Mouse (Mus musculus) thymus, adult 18-20 months (tissue): ENCODE measurements at regions not wholly inside any gene's neighbourhood (a gene's known extent, or its start where the extent isn't known, plus 50 kb on each side); places are given as distances from the start of the nearest gene placed in this dataset.

ENCODE experiments used
- DNase-seq, 2 experiments: peaks; one replicate each; pipeline ENCODE4 v3.0.0; 2022; ENCODE audit warnings: mixed read lengths in 2 of 2

DNA sequence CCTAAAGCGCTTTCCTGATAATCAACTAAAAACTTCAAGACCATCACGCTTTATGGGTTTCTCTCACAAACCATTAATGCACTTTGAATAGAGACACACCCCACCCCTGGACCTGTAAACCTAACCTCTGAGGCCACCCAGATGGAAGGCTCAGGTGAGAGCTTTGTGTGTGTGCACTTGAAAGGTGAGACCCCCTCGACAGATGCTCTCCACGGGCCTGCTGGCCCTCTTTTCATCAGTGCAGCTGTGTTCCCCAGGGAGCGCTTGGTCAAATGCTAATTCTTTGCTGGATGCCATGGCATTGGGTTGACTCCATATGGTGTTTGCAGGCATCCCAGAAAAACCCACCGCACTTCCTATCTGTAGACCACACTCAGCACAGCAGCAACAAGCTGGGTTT lies 792.8 kb upstream of the Car8 start:
- no peak for DNase-seq

DNA sequence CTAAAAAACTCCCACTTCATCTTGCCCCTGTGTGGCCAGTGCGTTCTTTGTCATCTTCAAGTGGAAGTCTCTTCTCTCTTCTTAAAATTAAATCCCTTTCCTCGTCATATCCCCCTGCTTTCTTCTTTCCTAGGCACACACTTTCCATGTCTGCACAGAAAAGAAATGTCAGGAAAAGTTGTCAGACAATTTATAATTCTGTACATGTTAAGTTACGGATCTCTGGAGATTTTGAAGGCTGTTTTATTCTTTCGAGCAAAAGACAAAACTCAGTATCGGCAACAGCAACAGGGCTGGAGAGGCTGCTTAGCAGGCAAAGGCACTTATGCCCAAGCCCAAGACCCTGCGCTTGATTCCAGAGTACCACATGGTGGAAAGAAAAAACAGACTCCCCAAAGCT lies 790.1 kb upstream of the Car8 start:
- no peak for DNase-seq

DNA sequence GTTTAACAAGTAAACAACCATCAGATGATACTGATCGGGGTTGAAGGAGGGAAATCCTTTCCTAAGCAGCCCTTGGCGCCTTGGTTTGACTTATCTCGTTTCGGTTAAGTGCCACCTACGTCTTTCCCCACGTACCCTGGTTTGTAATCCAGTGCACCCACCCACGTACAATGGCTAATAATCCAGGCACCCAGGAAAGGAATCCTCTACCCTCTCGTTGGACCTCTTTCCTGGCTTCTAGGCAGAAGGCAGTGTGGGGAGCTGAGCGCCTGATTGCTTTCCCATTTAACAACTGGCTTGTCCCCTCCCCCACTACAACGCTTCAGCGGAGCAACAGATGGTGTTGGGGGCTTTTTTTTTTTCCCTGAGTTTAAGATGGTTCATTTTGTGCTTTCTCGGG lies 789.6 kb upstream of the Car8 start:
- no peak for DNase-seq

DNA sequence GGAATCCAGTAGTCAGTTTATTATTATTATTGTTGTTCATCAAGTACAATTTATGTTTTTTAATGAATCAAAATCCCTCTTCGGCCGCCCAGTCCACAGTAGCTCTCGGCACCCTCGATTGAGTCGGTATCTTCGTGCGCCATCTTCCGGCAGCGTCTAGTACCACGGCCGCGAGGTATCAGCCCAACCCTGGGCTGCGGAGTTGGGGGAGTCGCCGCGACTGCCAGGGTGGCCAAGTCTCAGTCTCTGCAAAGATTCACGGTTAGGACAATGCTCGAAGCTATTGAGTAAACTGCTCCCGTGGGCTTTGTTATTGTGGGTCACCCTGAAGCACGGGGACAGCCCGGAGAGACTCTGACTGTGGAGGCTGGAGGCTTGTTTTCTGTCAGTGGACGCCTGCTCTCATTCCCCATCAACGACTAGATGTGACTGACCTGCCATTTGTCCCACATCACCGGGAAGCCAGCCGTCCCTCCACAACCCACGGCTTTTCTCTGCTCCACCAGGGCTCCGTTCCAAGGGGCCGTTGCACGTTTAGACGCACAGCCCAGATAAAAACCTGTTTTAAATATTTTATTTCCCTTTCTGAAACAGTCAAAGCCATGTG lies 789.1 kb upstream of the Car8 start:
- peak; percentile 50 to 57 for DNase-seq

DNA sequence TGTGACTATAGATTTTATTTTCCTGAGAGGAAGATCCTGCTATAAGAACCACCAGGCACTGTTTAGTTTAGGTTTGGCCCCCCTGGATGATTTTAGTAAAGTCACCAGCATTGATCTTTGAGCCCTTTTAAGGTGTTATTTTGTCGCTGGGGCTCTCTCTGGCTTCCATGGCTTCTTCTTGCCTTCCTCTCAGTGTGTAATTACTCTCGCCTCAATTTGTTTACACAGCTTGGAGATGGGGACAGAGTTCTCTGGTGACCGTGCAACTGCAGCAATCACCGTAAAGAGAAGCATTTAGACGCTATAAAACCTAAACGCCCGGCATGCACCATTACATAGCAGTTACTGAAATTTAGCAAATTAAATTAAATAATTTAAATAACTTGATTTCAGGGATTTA lies 788.5 kb upstream of the Car8 start:
- DNase-seq: no peak

DNA sequence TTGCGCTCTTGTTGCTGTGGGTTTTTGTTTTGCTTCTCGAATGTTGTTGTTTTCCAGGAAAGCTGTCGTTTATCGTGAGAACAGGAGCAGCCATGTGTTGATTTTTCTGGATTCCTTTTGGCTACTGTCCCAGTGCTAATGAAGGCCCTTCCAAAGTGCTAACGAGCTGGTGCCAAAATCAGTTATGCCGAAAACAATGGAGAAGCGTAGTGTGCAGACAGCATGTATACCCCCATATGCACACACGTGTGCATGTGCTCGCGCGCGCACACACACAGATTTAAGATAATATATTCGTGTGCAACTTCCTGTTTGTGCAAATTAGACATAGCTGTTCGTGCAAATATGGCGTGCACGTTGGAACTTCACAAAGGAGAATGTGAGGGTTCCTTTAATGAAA lies 788.0 kb upstream of the Car8 start:
- no peak for DNase-seq

DNA sequence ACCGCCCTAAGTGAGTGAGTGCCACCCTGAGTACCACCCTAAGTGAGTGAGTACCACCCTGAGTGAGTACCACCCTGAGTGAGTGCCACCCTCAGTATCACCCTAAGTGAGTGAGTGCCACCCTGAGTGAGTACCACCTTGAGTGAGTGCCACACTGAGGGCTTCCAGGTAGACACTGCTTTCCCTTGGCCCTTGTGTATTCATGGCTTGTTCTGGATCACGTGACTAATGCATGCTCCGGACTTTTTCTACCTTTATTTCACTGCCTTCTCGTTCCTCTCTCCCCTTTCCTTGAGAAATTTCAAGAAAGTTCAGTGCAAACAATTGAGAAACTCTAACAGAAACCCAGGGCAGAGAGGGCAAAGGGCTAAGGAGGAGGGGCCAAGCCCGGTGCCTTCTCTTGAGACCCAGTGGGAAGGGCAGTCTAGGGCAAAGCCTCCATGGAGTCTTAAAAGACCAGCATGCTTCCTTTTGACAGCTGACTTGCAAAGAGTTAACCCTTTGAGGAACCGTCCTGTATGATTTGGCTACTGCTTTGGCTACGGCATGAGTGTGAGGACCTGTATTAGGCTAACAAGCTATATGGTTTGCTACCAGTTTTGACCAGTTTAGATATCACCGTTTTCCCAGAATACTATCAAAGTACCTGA lies 787.1 kb upstream of the Car8 start:
- no peak for DNase-seq

DNA sequence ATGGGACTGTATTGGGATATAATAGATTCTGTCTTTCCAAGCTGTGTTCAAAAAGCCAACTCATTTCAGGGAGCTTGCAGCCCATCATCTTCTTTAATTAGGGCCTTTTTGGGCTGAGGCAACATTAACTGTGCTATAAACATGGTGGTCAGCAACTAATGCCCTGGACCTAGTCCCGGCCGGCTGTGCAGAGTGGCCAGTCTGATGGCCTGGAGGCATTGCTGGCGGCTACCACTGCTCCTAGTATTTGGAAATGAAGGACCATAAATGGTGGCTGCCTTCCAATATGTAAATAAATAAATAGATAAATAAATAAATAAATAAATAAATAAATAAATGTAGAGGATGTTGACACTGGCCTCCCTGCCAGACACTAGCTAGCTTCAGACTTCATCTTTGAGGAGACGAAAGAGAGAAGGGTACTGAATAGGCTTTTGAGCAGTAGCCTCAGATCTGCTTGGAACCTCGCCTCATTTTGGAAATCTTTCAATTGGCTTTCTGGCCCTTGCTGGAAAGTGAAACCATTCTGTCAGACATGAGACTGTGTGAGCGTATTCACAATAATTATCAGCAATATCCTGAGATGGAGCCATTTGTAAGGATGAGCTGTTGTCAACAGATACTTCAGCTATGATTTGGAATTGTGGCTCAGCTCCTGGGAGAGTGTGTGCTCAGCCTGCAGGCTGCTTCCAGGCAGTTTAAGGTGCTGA lies 785.5 kb upstream of the Car8 start:
- no peak for DNase-seq

DNA sequence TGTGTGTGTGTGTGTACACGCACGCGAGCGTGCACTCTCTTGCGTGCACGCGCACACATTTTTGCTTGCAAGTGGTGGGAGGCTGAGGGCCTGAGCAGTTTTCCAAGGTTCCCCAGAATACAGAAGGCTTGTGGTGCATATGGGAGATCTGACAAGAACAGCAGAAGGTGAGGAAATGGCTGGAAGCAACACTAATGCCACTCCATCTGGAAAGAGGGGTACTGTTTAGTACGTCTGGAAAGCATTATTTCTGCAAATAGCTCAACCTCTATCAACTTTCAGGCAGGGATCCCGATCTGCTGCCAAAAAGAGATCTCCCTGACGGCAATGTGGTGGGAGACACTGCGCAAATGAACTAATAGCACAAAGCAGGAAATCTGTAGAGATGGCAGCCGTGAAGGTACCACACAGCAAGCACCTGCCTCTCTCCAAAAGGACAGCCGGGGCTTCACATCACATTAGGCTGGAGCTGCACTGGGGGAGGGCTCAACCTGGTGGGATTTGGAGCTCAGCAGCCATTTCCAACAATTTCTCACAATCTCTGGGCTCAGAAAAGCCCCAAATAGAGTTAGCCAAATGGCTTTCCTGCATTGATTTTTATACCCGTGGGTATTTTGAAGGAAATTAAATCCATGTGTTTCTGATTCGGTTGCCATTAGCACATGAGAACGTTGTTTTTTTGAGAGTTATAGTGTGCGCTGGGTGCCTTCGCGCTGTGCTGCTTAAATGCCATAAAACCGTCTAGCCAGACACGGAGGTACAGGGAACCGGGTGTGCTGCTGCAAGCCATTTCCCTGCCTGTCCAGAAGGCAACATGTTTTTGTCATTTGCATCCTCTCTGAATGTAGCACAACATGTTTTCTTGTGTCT lies 780.6 kb upstream of the Car8 start:
- DNase-seq: no peak

DNA sequence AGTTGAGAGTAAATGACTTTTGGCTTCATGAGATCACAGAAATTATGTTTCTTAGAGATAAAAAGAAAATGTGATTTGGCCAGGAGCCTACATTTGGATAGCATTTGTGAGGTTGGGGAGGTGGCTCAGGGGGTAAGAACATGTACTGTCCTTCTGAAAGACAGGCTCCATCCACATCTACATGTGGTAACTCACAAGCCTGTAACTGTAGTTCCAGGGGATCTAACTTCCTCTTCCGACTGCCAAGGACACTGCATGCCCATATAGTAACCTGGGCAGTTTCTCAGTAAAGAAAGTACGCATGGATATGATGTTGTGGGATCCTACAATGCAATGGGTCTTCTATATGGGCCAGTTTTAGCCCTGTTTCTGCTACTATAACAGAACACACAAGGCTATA lies 779.4 kb upstream of the Car8 start:
- no peak for DNase-seq

DNA sequence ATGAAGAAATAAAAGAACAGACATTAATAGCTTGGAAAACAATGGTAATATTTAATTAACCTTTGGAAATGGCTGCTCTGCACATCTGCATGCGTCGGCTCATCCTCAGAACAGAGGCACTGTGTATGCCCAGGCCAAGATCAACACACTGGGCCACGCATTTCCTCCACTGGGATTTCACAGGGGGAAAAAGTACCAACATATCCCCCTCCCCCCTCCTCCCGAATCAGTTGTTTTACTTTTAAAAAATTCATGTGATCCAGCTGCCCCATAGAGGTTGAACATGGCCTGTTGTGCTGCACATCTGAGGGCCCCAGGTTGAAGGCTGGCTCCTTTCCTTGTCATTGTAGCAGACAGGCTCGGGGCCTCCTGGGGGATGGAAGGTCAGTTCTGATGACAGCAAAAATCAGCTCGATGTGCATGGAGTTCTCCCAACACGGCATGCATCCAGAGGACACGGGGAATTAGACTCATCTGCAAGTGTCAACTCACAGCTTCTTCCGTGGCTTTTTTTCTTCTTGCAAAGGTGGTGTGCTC lies 777.7 kb upstream of the Car8 start:
- DNase-seq: no peak

DNA sequence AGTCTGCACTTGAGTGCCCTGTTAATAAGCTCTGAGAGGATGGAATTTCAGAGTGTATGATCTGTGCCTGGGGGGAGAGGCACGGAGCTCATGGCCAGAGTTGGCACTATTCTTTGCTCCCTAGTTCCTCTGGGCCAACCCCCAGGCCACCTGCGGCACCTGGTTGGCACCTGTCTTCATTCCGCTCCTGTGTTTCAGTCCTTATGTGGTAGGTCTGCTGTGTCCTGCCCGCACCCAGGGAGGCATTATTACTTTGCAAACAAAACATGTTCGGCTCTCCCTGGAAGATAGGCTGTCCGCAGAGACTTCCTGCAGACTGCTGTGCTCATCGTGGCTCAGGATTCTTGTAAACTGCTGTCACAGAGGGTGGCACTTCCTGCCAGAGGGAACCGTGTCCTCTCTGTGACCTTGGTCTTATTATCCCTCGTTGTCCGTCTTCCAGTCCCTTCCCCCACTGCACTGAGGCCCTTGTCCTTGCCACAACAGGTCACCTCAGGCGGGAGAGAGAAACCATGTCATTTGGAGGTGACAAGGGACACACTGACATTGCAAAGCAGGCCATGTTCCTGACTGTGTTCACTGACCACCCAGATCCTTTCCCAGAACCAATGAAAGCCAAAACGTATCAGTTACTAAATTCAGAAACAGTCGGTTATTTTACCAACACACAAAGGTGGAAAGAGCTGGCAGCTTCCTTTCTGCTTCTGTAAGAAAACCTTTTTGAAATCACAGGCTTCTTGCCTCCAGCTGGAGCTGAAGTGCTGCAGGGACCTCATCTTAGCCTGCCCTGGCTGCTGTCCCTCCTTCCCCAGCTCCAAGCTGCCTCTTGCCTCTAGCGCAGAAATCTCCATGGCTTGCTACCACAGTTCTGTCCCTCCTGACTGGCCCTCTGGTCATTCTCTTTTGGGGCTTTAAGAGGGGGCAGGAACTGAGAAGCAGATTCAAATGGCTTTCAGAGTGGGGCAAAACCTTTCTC lies 777.0 kb upstream of the Car8 start:
- DNase-seq: no peak

DNA sequence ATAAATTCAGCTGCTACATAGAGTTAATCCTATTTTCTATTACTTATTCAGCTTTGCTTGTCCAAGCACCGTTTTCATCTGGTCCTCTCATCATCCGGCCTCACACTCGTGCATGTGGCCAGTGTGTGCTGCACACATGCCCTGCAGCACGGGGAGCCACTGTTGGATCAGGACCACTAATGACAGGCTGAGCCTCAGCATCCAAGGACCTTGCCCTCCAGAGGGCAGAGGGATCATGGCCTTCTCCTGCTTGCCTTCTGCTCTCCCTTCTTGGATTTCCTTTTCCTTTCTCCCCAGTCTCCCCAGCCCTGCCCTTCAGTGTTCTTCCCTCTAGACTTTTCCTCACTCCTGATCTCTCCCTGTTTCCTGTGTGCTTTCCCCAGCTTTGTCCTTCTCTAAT lies 776.1 kb upstream of the Car8 start:
- DNase-seq: no peak

DNA sequence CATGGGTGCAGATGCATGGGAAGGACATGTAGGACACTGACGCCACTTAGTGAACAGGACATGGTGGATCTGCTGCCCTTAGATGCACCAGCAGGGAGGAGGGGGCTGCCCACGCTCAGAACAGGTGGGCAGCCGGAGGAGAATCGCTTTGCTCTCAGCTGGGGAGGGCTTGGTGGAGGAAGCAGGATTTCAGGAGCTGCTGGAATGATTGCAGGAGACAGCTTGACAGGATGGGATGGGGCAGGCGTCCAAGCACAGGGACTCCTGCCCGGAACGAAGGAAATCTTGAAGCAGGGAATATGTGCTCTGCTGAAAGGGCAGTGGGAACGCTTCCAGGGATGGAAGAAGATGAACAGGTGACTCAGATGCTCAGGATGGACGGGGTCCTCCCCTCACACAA lies 773.9 kb upstream of the Car8 start:
- no peak for DNase-seq

DNA sequence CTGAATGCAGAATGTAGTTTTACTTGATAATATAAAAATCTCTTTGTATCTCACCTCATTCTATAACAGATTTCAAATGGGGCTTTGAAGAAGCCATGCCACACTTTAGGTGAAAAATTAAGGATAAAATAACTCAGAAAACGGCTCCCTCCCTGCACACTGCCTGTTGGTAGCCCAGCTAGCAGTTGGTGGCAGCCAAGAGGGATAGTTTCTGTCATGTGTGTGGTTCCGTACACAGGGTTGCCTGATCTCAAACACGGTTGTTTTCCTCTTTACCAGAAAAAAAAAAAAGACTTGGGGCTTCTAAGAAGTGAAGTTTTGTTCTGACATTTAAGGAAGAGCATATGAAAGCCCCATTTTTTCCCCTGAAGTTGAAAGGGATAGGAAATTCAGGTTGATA lies 773.1 kb upstream of the Car8 start:
- no peak for DNase-seq

DNA sequence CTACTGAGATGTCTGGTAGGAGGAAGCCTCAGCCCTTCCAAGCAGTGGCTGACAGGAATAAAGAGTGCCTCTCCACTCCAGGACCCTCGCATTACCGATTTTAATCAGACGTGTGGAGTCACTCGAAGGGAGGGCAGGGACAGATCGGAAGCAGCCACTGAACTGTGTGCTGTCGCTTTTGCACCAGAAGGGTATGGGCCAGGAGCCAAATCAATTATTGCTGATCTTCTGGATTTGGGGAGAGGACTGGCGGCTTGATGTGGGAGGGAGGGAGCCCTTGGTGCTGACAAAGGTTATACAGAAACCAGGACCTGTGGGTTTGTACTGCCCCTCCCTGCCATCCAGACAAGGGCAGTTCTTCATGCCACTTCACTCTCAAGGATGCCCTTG lies 772.3 kb upstream of the Car8 start:
- DNase-seq: no peak

DNA sequence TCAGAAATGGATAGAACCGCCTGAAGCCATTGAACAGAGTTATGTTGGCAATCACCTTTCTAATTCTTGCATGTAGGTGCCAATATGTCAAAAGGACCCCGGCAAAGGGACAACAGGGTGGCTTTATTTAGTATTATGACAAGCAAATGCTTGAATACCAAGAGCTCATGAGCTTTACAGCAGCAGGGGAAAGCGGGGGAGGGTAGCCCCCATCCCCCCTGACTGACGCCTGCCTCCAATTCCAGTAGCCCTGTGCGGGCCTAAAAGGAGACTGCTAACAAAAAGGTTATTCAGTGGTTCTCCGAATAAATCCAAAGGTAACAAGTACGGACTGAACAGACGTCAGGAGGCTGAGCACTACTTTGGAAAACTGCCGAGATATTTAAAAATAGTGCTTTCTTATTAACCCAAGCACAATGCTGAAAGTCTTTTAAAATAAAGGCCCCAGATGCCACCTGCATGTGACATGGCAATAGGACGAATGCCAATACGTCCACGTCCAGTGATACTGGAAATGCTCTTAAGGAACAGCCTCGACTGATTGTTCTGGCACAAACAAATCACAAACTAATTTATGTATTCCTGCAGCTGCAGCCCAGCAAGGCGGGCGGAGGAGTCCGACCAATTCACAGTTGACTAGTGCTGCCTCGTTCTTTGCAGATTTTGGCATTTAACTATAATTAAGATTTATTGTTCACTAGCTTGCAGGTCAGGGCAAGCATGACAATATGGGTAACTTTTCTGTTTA lies 771.7 kb upstream of the Car8 start:
- no peak for DNase-seq

DNA sequence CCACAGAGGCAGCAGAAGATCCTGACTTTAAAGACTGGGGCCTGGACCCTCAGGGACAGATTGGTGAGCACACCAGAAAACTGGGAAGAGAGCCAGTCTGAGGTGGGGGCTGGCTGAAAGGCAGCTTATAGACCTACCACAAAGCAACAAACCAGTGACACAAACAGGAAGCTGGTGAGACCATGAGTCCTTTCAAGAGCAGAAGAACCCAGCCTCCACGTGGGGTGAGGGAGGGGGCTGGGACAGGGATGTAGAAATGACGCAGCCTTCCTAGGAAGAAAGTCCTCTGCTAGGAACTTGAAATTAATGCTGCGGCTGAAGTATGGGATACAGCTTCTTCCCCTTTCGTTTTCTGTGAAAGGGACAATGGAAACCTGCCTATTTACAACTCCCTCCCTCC lies 770.8 kb upstream of the Car8 start:
- DNase-seq: peak in 1 of 2 experiments; percentile 28

DNA sequence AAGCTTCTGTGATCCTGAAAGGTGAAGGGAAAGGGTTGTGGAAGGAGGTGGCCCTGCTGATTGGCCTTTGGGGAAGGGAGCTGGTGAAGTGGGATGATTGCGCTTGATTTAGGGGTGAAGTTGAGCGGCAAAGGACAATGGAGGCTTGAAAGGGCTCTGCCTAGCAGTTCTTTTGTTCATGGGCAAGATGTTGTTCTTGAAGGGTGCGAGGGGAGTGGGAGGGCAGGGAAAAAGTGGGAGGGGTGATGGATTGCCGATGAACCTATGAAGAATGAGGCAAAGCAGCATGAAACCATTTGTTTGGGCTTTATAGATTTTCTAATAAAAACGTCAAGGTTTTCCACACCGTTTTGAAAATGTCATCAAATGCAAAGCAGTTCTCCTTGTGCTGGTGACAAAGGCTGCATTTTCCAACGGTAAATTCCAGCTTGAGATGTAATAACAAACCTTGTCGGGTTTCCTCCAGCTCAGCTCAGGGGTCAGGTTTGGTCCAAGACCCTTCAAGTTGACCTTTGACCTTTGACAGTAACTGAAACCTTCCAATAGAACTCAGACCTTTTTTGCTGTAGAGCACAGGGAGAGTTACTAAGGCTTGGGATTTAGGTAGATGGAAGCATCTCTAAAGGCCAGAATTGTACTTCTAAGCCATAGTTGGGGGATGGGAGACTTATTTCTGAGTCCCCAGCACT lies 767.2 kb upstream of the Car8 start:
- no peak for DNase-seq

DNA sequence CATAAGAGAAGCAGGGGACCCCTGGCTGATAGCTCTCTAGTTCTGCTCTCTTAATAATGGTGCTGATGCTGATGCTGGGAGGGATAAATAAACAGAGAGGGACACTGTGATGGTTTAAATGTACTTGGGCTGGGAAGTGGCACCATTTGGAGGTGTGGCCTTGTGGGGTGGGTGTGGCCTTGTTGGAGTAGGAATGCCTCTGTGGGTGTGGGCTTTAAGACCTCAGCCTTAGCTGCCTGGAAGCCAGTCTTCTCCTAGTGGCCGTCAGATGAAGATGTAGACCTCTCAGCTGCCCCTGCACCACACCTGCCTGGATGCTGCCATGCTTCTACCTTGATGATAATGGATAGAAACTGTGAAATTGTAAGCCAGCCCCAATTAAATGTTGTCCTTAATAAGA lies 765.0 kb upstream of the Car8 start:
- DNase-seq: no peak

DNA sequence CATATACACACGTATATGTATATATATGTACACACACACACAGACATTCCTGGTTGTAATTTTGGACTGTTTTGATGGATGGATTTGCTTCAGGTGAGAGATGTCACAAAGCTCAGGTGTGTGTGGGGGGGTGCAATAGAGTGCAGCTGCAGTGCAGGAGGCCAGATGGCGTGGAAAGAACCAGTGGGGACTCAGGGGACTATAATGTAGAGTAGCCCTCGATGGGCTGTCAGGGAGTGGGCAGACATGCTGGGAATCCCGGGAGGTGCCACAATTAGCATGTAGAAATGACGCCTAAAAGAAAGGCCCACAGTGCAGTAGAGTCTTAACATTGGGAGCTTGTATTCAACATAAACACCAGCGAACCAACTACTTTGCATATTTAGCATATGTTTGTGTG lies 763.5 kb upstream of the Car8 start:
- DNase-seq: no peak
